Mouse (Mus musculus) stomach, postnatal 0 days (tissue): ENCODE data around the gene Ap2s1.

Experiments used
- CTCF ChIP-seq: IDR thresholded peaks from 2 replicates; pipeline ENCODE4 v1.5.1; 2016; ENCODE audit warnings: antibody characterized with exemption, low read depth, mild to moderate bottlenecking, moderate library complexity
- EP300 ChIP-seq: optimal IDR thresholded peaks from 2 replicates; pipeline ENCODE3; 2016; ENCODE audit warnings: antibody characterized with exemption

DNA sequence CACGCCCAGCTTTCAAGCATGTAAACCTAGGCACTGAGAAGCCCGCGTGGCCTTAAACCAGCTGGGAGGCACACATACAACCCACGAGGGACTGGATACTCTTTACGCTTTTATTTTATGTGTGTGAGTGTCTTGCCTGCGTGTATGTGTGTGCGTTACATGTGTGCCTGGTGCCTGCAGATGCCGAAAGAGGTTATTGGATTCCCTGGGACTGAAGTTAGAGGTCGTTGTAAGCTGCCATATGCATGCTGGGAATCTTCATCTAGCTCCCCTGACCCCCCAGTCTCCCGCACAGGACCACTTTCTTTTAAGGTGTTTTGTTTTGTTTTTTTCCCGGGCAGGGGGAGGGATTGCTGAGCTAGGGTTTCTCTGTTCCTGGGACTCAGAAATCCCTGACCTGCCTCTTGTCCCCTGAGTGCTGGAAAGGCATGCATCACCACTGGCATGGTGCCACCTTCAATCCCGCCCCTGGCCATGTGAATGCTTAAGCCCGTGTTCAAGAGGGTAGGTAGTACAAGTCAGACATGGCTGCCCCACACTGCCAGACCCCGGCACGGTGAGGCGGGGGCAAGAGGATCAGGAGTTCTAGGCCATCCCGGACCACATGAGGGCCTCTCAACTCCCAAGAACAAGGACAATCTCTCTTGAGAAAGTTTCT is 45.7 kb downstream of the Ap2s1 start:
- TF ChIP-seq EP300 = no peak
- TF ChIP-seq CTCF = no peak
